Mouse (Mus musculus): ENCODE data around the gene Asb16.
A peak's percentile ranks its signal among the peaks of the same experiment; 100 is the strongest.

- TF ChIP-seq POLR2A (IDR thresholded peaks at IDR 0.05; ENCODE audit: borderline replicate concordance, low read depth, low read length) = 0 out of 2 replicates have a peak, but pooled peaks have one; percentile 11
- no peak for TF ChIP-seq CTCF (IDR thresholded peaks at IDR 0.05; ENCODE audit: low read depth, low read length)
These were observed 50.9 kb downstream of the Asb16 start, which contains the start of gene Ubtf for GRCm38 (mm10) chr11:102319410-102319792.

Data from bone marrow macrophage, adult 2 months (primary cell).